Mouse (Mus musculus): ENCODE measurements around the gene Mettl26.

Gene Mettl26

GRCm38 (mm10) chr17:25874721-25875170 lies at the start of gene Mettl26:
Gene Mettl26 (plus strand): TSS chr17:25875074.
- DNase-seq (ENCODE audit: low spot score in 2 of 2): peak; percentile 92 to 96

GRCm38 (mm10) chr17:25825311-25825710 lies 49.6 kb upstream of the Mettl26 start:
- no peak for DNase-seq (ENCODE audit: low spot score in 2 of 2)

- no peak for DNase-seq (ENCODE audit: low spot score in 2 of 2)
Observed at GRCm38 (mm10) chr17:25825984-25826570, 48.8 kb upstream of the Mettl26 start.

- DNase-seq (ENCODE audit: low spot score in 2 of 2): no peak
Observed at GRCm38 (mm10) chr17:25827011-25827410, 47.9 kb upstream of the Mettl26 start.

- no peak for DNase-seq (ENCODE audit: low spot score in 2 of 2)
Observed at GRCm38 (mm10) chr17:25827546-25828222, 47.2 kb upstream of the Mettl26 start.

- DNase-seq (ENCODE audit: low spot score in 2 of 2): no peak
Observed at GRCm38 (mm10) chr17:25828223-25828594, 46.7 kb upstream of the Mettl26 start.

- DNase-seq (ENCODE audit: low spot score in 2 of 2): peak; percentile 66 to 68
Observed at GRCm38 (mm10) chr17:25828712-25829557, 45.9 kb upstream of the Mettl26 start, which contains the start of gene Jmjd8. Gene Jmjd8 (plus strand): TSS chr17:25828867.

GRCm38 (mm10) chr17:25829558-25830017 lies 45.3 kb upstream of the Mettl26 start:
- no peak for DNase-seq (ENCODE audit: low spot score in 2 of 2)

GRCm38 (mm10) chr17:25830200-25830753 lies 44.6 kb upstream of the Mettl26 start:
- DNase-seq (ENCODE audit: low spot score in 2 of 2): no peak

- no peak for DNase-seq (ENCODE audit: low spot score in 2 of 2)
Observed at GRCm38 (mm10) chr17:25830806-25831431, 44.0 kb upstream of the Mettl26 start.

- no peak for DNase-seq (ENCODE audit: low spot score in 2 of 2)
Observed at GRCm38 (mm10) chr17:25831451-25832281, 43.2 kb upstream of the Mettl26 start.

GRCm38 (mm10) chr17:25832436-25833290 lies 42.2 kb upstream of the Mettl26 start:
- peak; percentile 94 to 97 for DNase-seq (ENCODE audit: low spot score in 2 of 2)

GRCm38 (mm10) chr17:25833291-25833663 lies 41.6 kb upstream of the Mettl26 start, which contains the start of gene Stub1:
Gene Stub1 (minus strand): TSS chr17:25833404.
- peak in 1 of 2 experiments; percentile 44 for DNase-seq (ENCODE audit: low spot score in 2 of 2)

- DNase-seq (ENCODE audit: low spot score in 2 of 2): no peak
Observed at GRCm38 (mm10) chr17:25833961-25834594, 40.8 kb upstream of the Mettl26 start.

GRCm38 (mm10) chr17:25834595-25835222 lies 40.2 kb upstream of the Mettl26 start:
- no peak for DNase-seq (ENCODE audit: low spot score in 2 of 2)

- no peak for DNase-seq (ENCODE audit: low spot score in 2 of 2)
Observed at GRCm38 (mm10) chr17:25835301-25835700, 39.6 kb upstream of the Mettl26 start.

- DNase-seq (ENCODE audit: low spot score in 2 of 2): no peak
Observed at GRCm38 (mm10) chr17:25835816-25836215, 39.1 kb upstream of the Mettl26 start.

- DNase-seq (ENCODE audit: low spot score in 2 of 2): no peak
Observed at GRCm38 (mm10) chr17:25836397-25837075, 38.3 kb upstream of the Mettl26 start.
